Mouse (Mus musculus) intestine, postnatal 0 days (tissue): Measurements from ENCODE around the gene Olfr1118. TPM values are rescaled to one million over a fixed set of nuclear protein-coding genes. Genes with fewer than 3 reads are reported as not detected.
"Not testable (repeated sequence)": the region's sequence is repeated elsewhere in the genome, so short reads cannot be mapped to it uniquely, and the experiment has no call there.

Experiments
- ATAC-seq: fragments of 200-750 bp; cut with Nextera tagmentation; 2 replicates; pipeline ENCODE4 v1.8.0; 2017; ENCODE audit warnings: mild to moderate bottlenecking, moderate TSS enrichment, moderate library complexity
- H3K27ac ChIP-seq: fragments of 300-500 bp; sonication (generic); 2 replicates; pipeline ENCODE4 v1.5.1; 2014; ENCODE audit warnings: mild to moderate bottlenecking, low read depth, low read length, moderate library complexity
- H3K27me3 ChIP-seq: fragments of 300-500 bp; sonication (generic); replicated peaks from 2 replicates; pipeline ENCODE4 v1.6.1; 2014; ENCODE audit warnings: low read length, mixed read lengths; ENCODE audit not compliant: control insufficient read depth, insufficient read depth
- H3K36me3 ChIP-seq: fragments of 300-500 bp; sonication (generic); 2 replicates; pipeline ENCODE4 v1.6.1; 2014; ENCODE audit warnings: mild to moderate bottlenecking, moderate library complexity; ENCODE audit not compliant: control insufficient read depth, insufficient read depth
- H3K4me1 ChIP-seq: fragments of 300-500 bp; sonication (generic); replicated peaks from 2 replicates; pipeline ENCODE4 v1.6.1; 2014; ENCODE audit warnings: antibody characterized with exemption, low read length, mixed read lengths; ENCODE audit not compliant: control insufficient read depth, insufficient read depth
- H3K4me2 ChIP-seq: fragments of 300-500 bp; sonication (generic); replicated peaks from 2 replicates; pipeline ENCODE4 v1.6.1; 2014; ENCODE audit warnings: low read depth, mild to moderate bottlenecking, moderate library complexity
- H3K4me3 ChIP-seq: fragments of 300-500 bp; sonication (generic); 2 replicates; pipeline ENCODE4 v1.5.1; 2014; ENCODE audit warnings: low read depth, low read length
- H3K9ac ChIP-seq: fragments of 300-500 bp; sonication (generic); 2 replicates; pipeline ENCODE4 v1.6.1; 2014; ENCODE audit warnings: mild to moderate bottlenecking, low read depth, low read length
- H3K9me3 ChIP-seq: fragments of 300-500 bp; sonication (generic); 2 replicates; pipeline ENCODE4 v1.6.1; 2016; ENCODE audit warnings: mixed run types; ENCODE audit not compliant: control insufficient read depth
- CTCF ChIP-seq: sonication (generic); IDR thresholded peaks from 2 replicates; pipeline ENCODE4 v1.5.1; 2016; ENCODE audit warnings: low read depth, mild to moderate bottlenecking, control low read depth, antibody characterized with exemption, moderate library complexity
- WGBS: fragments of 180-500 bp; shearing (Covaris S2); extraction: QIAGEN DNeasy Blood & Tissue Kit; methylation state at CpG from one replicate; pipeline ENCODE4 v1.1.7; 2014; 5-methylcytosine and 5-hydroxymethylcytosine counted together
- polyA plus RNA-seq: library from polyadenylated mRNA; unstranded; fragments of >200 nt; fragmentation: Nextera tagmentation; extraction: Ambion mirVana; gene quantifications from 2 replicates; pipeline ENCODE4 v1.2.1, GENCODE M21; 2015

Olfr1118 gene
- not detected in 2 replicates for polyA plus RNA-seq

DNA sequence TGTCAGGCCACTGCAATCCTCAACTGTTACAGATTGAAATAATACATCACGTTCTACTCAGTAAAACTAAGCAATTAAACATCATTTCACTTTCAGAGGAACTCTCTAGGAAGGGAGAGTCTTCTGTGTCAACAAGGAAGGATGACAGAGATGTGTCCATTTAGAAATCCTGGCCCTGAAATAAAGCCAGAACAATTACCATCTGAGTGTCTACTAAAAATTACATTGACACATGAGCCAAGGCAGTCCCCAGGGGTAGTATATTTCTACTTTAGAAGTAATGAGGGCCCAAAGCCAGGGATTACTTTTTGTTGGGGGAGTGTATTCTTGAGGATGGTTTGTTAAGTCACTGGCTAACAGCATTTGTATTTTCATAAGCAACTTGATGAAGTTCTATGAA is at the start of gene Olfr1118:
Olfr1118 (plus strand) TSS at position 301 of the 400 bp plus-strand sequence.
- no peak within 1 kb of the TSS for H3K9ac ChIP-seq
- H3K36me3 ChIP-seq, result no peaks in the 10 kb centered on the region
- no peaks in the 10 kb centered on the region for H3K9me3 ChIP-seq
- H3K4me3 ChIP-seq, result no peak within 1 kb of the TSS
- ATAC-seq, result no peak
- H3K4me2 ChIP-seq, result no peak within 1 kb of the TSS
- no peak for TF ChIP-seq CTCF
- no peaks in the 10 kb centered on the region for H3K4me1 ChIP-seq
- no peaks in the 10 kb centered on the region for H3K27me3 ChIP-seq
- no peak within 1 kb of the TSS for H3K27ac ChIP-seq
- 56% methylated on average over 1 of the region's 1 CpGs for WGBS

DNA sequence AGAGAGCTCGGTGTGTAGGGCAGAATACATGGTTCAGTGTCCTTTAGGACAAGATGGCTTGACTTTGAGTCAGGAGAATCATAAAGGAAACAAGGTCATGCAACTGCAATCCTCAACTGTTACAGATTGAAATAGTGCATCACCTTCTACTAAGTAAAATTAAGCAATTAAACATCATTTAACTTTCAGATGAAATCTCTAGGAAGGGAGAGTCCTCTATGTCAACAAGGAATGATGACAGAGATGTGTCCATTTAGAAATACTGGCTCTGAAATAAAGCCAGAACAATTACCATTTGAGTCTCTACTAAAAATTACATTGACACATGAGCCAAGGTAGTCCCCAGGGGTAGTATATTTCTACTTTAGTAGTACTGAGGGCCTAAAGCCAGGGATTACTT is 40.1 kb upstream of the Olfr1118 start, which contains the start of gene Olfr1116:
Olfr1116 (plus strand) TSS at position 301 of the 400 bp plus-strand sequence.
- no peaks in the 10 kb centered on the region for H3K4me1 ChIP-seq
- WGBS, result 80% methylated on average over 1 of the region's 1 CpGs
- no peak within 1 kb of the TSS for H3K9ac ChIP-seq

DNA sequence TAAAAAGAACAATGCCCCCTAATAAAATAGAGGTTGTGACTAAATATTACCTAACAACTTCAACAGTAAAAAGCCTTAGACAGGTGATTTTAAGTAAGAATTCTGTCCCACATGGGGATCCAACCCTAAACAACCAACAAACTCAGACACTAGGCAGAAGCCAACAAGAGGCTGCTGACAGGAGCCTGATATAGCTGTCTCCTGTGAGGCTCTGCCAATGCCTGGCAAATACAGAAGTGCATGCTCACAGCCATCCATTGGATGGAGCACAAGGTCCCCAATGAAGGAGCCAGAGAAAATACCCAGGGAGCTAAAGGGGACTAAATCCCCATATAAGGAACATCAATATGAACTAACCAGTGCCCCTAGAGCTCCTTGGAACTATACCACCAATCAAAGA is 13.4 kb upstream of the Olfr1118 start:
- H3K27ac ChIP-seq, H3K27me3 ChIP-seq, ATAC-seq, H3K36me3 ChIP-seq, H3K9ac ChIP-seq, H3K9me3 ChIP-seq, H3K4me2 ChIP-seq, H3K4me3 ChIP-seq, H3K4me1 ChIP-seq: not testable (repeated sequence)

More for the DNA sequence above, 40.1 kb upstream of the Olfr1118 start, which contains the start of gene Olfr1116:
- Histone ChIP-seq H3K4me2 (no peak within 1 kb of the TSS), H3K27me3 (no peaks in the 10 kb centered on the region), H3K27ac (no peak within 1 kb of the TSS), H3K4me3 (no peak within 1 kb of the TSS), H3K36me3 (no peaks in the 10 kb centered on the region), H3K9me3 (no peaks in the 10 kb centered on the region)
- no peak for ATAC-seq
- no peak for TF ChIP-seq CTCF

DNA sequence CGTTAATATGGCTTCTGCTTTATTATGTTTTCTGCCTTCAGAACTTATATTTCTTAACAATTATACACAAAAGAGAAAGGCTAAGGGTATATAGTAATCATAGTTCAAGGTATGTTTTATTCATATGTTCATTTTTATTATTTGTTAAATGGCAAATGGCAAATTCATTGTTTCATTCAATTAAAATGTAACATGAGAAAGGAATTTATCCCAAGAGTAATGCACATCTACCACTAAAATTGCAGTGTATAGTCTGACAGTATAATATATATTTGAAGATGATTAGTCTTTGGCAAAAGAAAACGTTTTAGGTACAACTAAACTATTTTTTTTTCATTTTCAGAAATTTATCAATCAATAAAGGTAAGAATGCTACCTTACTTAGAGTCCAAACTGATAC is 47.1 kb downstream of the Olfr1118 start, which contains the start of gene Olfr1120:
Olfr1120 (plus strand) TSS at position 301 of the 400 bp plus-strand sequence.
- H3K9ac ChIP-seq, result no peak within 1 kb of the TSS
- no peak within 1 kb of the TSS for H3K27ac ChIP-seq
- no peak within 1 kb of the TSS for H3K4me3 ChIP-seq
- no peaks in the 10 kb centered on the region for H3K4me1 ChIP-seq
- no peaks in the 10 kb centered on the region for H3K27me3 ChIP-seq
- 48% methylated on average over 2 of the region's 2 CpGs for WGBS
- no peaks in the 10 kb centered on the region for H3K36me3 ChIP-seq
- TF ChIP-seq CTCF, result no peak
- no peak within 1 kb of the TSS for H3K4me2 ChIP-seq
- ATAC-seq, result no peak
- no peaks in the 10 kb centered on the region for H3K9me3 ChIP-seq

DNA sequence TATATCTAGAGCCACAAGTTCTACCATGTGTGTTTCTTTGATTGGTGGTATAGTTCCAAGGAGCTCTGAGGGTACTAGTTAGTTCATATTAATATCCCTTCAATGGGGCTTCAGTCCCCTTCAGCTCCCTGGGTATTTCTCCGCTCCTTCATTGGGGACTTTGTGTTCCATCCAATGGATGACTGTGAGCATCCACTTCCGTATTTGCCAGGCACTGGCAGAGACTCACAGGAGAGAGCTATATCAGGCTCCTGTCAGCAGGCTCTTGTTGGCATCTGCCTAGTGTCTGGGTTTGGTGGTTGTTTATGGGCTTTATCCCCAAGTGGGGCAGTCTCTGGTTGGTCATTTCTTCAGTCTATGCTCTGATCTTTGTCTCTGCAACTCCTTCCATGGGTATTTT is 52.7 kb downstream of the Olfr1118 start:
- H3K36me3 ChIP-seq, ATAC-seq, H3K4me1 ChIP-seq, H3K27ac ChIP-seq, H3K27me3 ChIP-seq, H3K9ac ChIP-seq, H3K9me3 ChIP-seq, H3K4me2 ChIP-seq, H3K4me3 ChIP-seq: not testable (repeated sequence)
- WGBS, result 91% methylated on average over 2 of the region's 2 CpGs

Other genes starting within 250 kb of the Olfr1118 start
- gene Olfr1107, start 231.8 kb upstream of the Olfr1118 start, polyA plus RNA-seq, result not detected in 2 replicates
- gene Olfr1109, start 211.6 kb upstream of the Olfr1118 start, polyA plus RNA-seq, result not detected in 2 replicates
- gene Olfr259, start 193.0 kb upstream of the Olfr1118 start, polyA plus RNA-seq, result not detected in 2 replicates
- not detected in 2 replicates for gene Olfr1110, start 167.3 kb upstream of the Olfr1118 start, polyA plus RNA-seq
- gene Olfr1111, start 155.0 kb upstream of the Olfr1118 start, polyA plus RNA-seq, result not detected in 2 replicates
- not detected in 2 replicates for gene Olfr1112, start 119.8 kb upstream of the Olfr1118 start, polyA plus RNA-seq
- not detected in 2 replicates for gene Olfr1113, start 98.6 kb upstream of the Olfr1118 start, polyA plus RNA-seq
- gene Olfr1115, start 59.6 kb upstream of the Olfr1118 start, polyA plus RNA-seq, result not detected in 2 replicates
- gene Olfr1116, start 40.0 kb upstream of the Olfr1118 start, polyA plus RNA-seq, result not detected in 2 replicates
- gene Olfr1120, start 47.2 kb downstream of the Olfr1118 start, polyA plus RNA-seq, result not detected in 2 replicates
- gene Olfr1121, start 62.3 kb downstream of the Olfr1118 start, polyA plus RNA-seq, result not detected in 2 replicates
- gene Olfr1122, start 78.3 kb downstream of the Olfr1118 start, polyA plus RNA-seq, result not detected in 2 replicates
- gene Olfr1123, start 109.1 kb downstream of the Olfr1118 start, polyA plus RNA-seq, result not detected in 2 replicates
- gene Olfr1124, start 122.7 kb downstream of the Olfr1118 start, polyA plus RNA-seq, result not detected in 2 replicates
- gene Olfr1126, start 146.4 kb downstream of the Olfr1118 start, polyA plus RNA-seq, result not detected in 2 replicates
- not detected in 2 replicates for gene Pramel7, start 189.5 kb downstream of the Olfr1118 start, polyA plus RNA-seq
- not detected in 2 replicates for gene Pramel6, start 199.0 kb downstream of the Olfr1118 start, polyA plus RNA-seq
- gene Olfr153, start 224.2 kb downstream of the Olfr1118 start, polyA plus RNA-seq, result not detected in 2 replicates
- gene Olfr1128, start 238.0 kb downstream of the Olfr1118 start, polyA plus RNA-seq, result not detected in 2 replicates